Mouse (Mus musculus) heart, adult 2 months (tissue): ENCODE results near the gene Etfa.

Experiments used
- CTCF ChIP-seq: fragments of 200-600 bp; IDR thresholded peaks from 2 replicates; pipeline ENCODE4 v1.8.1; 2022; ENCODE audit warnings: antibody characterized with exemption, mild to moderate bottlenecking, moderate library complexity
- POLR2A ChIP-seq: fragments of 200-500 bp; IDR thresholded peaks from 2 replicates; pipeline ENCODE4 v1.6.1; 2011; ENCODE audit warnings: mild to moderate bottlenecking, low read depth, low read length, control low read depth; ENCODE audit not compliant: insufficient read depth

- TF ChIP-seq CTCF (no peak), POLR2A (no peak)
Observed at GRCm38 (mm10) chr9:55439206-55439780, 72.8 kb downstream of the Etfa start.
